Mouse (Mus musculus) liver, adult 2 months (tissue): ENCODE results near the gene Nfkbid. TPM values are rescaled to one million over a fixed set of nuclear protein-coding genes. Genes with fewer than 3 reads are reported as not detected.

Source experiments
- DNase-seq: peaks from one replicate; pipeline ENCODE4 v3.0.0-alpha.2; 2011; ENCODE audit warnings: low read depth, low spot score; ENCODE audit errors: extremely low read depth
- H3K27ac ChIP-seq: fragments of 200-500 bp; replicated peaks from 2 replicates; pipeline ENCODE4 v1.5.1; 2012; ENCODE audit warnings: low read depth, mild to moderate bottlenecking, control low read depth, inconsistent platforms, low read length; ENCODE audit not compliant: insufficient read depth
- H3K27me3 ChIP-seq: fragments of 200-500 bp; 2 replicates; pipeline ENCODE4 v1.6.1; 2012; ENCODE audit warnings: mild to moderate bottlenecking, moderate library complexity, low read length, inconsistent platforms; ENCODE audit not compliant: control insufficient read depth, insufficient read depth
- H3K36me3 ChIP-seq: fragments of 200-500 bp; 2 replicates; pipeline ENCODE4 v1.6.1; 2012; ENCODE audit warnings: low read length, inconsistent platforms; ENCODE audit not compliant: control insufficient read depth, insufficient read depth
- H3K4me1 ChIP-seq: fragments of 200-500 bp; 2 replicates; pipeline ENCODE4 v1.6.1; 2011; ENCODE audit warnings: low read length; ENCODE audit not compliant: control insufficient read depth, insufficient read depth
- H3K4me3 ChIP-seq: fragments of 200-500 bp; 2 replicates; pipeline ENCODE4 v1.5.1; 2011; ENCODE audit warnings: low read depth, mild to moderate bottlenecking, control low read depth, low read length, moderate library complexity; ENCODE audit not compliant: insufficient read depth
- H3K79me2 ChIP-seq: fragments of 200-500 bp; 2 replicates; pipeline ENCODE4 v1.6.1; 2012; ENCODE audit warnings: inconsistent platforms, mild to moderate bottlenecking, low read length, moderate library complexity; ENCODE audit not compliant: control insufficient read depth, insufficient read depth
- H3K9ac ChIP-seq: fragments of 200-500 bp; 2 replicates; pipeline ENCODE4 v1.6.1; 2012; ENCODE audit warnings: low read depth, mild to moderate bottlenecking, control low read depth, inconsistent platforms, low read length
- CTCF ChIP-seq: fragments of 200-500 bp; IDR thresholded peaks from 2 replicates; pipeline ENCODE4 v1.5.1; 2011; ENCODE audit warnings: low read depth, low read length, control low read depth
- POLR2A ChIP-seq: fragments of 200-500 bp; IDR thresholded peaks from 2 replicates; pipeline ENCODE4 v1.6.1; 2011; ENCODE audit warnings: low read length, control low read depth; ENCODE audit not compliant: insufficient read depth; ENCODE audit errors: extremely low read depth
- WGBS: fragments of 180-500 bp; shearing (Covaris S2); methylation state at CpG from one replicate; pipeline ENCODE4 v1.1.7; 2018; 5-methylcytosine and 5-hydroxymethylcytosine counted together
- polyA plus RNA-seq: library from polyadenylated mRNA; depleted of rRNA; stranded (reverse); fragments of >200 nt; gene quantifications from 2 replicates; pipeline ENCODE4 v1.2.3, GENCODE M21; 2012
- total RNA-seq: library from RNA; depleted of rRNA; stranded (reverse); fragments of >200 nt; gene quantifications from 2 replicates; pipeline ENCODE4 v1.2.3, GENCODE M21; 2014

Gene Nfkbid
- total and polyA plus RNA-seq, 2 experiments, result 0.55 to 0.92 TPM

DNA sequence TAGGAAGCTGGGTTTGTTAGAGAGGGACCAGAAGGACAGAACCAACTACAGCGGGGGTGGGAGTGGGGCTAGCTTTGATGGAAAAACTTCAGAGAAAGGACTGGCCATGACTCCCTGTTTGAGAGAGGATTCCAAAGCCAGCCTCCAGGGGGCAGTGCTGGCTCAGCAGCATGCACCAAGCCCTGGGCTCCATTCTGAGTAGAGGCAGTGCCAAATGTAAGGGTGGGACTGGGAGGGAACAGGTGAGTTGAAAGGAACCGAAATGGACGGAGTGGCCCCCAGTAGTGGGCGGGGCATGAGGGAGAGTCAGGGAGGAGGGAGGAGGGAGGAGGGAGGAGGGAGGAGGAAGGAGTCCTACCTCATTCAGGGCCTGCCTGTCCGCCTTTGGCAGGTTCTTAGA is 19.2 kb downstream of the Nfkbid start:
- Histone ChIP-seq H3K9ac (no peak overlapping the region), H3K27me3 (peaks cover 8% of the 10 kb centered on the region), H3K79me2 (no peaks in the 10 kb centered on the region), H3K4me1 (no peaks in the 10 kb centered on the region), H3K4me3 (no peak overlapping the region), H3K36me3 (no peaks in the 10 kb centered on the region), H3K27ac (no peak overlapping the region)
- 31% methylated on average over 5 of the region's 5 CpGs for WGBS
- DNase-seq, result peak; percentile 32
- TF ChIP-seq POLR2A (no peak), CTCF (peak; percentile 94)

DNA sequence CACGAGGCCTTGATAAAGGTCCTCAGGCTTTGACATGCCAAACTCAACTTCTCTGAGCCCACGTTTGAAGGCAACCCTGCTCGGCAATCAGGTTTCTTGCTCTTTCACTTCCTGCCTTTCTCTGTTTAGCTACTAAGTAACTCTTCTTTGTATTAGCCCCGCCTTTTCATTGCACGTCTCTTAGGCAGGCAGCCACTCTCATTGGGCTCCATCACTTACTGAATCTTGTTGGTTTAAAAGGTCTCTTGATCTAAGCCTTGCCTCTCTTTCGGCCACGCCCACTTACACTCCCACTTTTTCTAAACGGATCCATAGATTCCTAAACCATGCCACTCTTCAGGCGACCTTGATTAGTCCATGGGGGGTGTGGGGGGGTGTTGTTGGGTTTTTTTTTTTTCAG is 22.2 kb downstream of the Nfkbid start:
- TF ChIP-seq POLR2A, result no peak
- TF ChIP-seq CTCF, result no peak
- H3K9ac ChIP-seq, result no peak overlapping the region
- H3K4me1 ChIP-seq, result no peaks in the 10 kb centered on the region
- no peak overlapping the region for H3K27ac ChIP-seq
- 39% methylated on average over 9 of the region's 9 CpGs for WGBS
- H3K27me3 ChIP-seq, result peaks cover 11% of the 10 kb centered on the region
- H3K79me2 ChIP-seq, result no peaks in the 10 kb centered on the region
- H3K36me3 ChIP-seq, result no peaks in the 10 kb centered on the region
- H3K4me3 ChIP-seq, result no peak overlapping the region
- DNase-seq, result no peak

DNA sequence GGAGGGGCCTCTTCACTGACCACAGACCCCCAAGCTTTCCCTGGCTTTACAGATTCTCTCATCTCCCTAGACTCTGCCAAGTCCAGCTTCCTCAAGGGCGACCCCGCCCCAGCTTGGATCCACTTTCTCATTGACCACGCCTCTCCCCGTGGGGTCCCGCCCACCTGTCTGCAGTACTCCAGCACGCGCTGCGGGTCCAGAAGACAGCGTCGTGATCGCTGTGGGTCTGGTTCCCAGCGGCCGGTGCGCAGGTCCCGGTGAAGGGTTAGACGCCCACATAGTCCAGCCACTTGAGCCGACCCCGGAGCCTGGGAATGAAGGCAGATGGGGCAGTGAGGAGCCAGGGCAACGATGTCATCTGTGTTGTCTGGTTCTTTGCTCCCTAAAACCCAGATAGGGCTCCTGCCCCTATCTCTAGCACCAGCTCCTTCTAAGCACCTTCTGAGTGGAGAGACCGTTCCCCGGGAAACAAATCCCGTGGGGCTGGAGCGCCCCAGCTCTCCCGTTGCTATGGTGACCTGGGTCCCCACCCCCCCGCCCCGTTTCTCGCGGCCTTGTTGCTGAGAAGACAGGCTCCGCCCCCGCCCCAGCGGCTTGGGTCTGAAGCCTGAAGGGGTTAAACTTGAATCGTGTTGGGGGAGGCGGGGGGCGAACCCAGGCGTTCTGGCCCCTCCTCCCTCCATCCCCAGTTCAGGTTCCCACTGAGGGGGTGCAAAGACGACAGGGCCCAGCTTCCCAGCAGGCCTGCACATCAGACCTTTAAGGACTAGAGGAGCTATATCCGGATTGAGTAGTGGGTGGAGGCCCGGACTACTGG is 22.8 kb downstream of the Nfkbid start:
- no peaks in the 10 kb centered on the region for H3K4me1 ChIP-seq
- H3K4me3 ChIP-seq, result no peak overlapping the region; the same call in 1 of the 2 replicates
- DNase-seq, result no peak
- H3K36me3 ChIP-seq, result no peaks in the 10 kb centered on the region
- H3K79me2 ChIP-seq, result no peaks in the 10 kb centered on the region
- no peak for TF ChIP-seq POLR2A
- TF ChIP-seq CTCF, result no peak
- H3K27ac ChIP-seq, result no peak overlapping the region
- WGBS, result 2% methylated on average over 38 of the region's 38 CpGs
- no peak overlapping the region for H3K9ac ChIP-seq
- H3K27me3 ChIP-seq, result peaks cover 11% of the 10 kb centered on the region

DNA sequence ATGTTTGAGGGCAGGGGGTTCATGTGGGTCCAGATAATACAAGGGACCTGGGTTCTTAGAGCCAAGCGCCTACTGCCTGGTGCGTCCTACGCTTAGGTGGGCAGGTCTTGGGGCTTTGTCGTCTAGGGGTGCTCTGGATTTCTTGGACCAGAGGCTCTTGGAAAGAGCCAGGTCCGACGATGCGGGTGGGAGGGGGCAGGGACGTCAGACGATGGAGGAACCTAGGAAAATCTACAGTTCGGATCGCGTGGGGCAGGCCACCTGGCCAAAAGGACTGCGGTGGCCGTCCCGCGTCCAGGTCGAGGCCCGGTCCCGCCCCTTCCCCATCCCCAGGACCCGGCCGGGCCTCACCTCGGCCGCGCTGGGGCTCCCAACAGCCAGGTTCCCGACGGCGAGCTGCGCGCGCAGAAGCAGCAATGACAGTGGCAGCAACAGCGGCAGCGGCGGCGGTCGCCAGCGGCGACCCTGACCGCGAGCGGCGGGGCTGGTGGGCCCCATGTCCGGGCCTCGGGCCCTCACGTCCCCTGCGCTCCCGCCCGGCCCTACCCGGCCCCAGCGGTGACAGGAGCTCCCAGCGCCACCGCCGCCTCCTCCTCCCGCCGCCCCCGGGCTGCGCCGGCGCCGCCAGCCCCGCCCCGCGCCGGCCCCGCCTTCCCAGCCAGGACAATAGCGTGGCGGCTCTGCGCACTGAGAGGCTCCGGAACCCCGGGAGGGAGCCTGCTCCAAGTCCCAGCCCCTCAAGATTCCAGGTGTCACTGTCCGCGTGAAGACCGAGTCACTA is 23.6 kb downstream of the Nfkbid start, which contains the start of gene Aplp1:
Gene Aplp1 (minus strand): TSS at position 565 of the 781 bp plus-strand sequence.
- no peak for TF ChIP-seq POLR2A
- TF ChIP-seq CTCF, result no peak
- Histone ChIP-seq H3K27me3 (peaks cover 11% of the 10 kb centered on the region), H3K36me3 (no peaks in the 10 kb centered on the region), H3K9ac (peak within 1 kb of the TSS; percentile 53), H3K4me3 (peak within 1 kb of the TSS; percentile 56; the same call in 1 of the 2 replicates), H3K27ac (no peak within 1 kb of the TSS), H3K4me1 (no peaks in the 10 kb centered on the region), H3K79me2 (no peaks in the 10 kb centered on the region)
- DNase-seq, result no peak
- 2% methylated on average over 49 of the region's 72 CpGs for WGBS

DNA sequence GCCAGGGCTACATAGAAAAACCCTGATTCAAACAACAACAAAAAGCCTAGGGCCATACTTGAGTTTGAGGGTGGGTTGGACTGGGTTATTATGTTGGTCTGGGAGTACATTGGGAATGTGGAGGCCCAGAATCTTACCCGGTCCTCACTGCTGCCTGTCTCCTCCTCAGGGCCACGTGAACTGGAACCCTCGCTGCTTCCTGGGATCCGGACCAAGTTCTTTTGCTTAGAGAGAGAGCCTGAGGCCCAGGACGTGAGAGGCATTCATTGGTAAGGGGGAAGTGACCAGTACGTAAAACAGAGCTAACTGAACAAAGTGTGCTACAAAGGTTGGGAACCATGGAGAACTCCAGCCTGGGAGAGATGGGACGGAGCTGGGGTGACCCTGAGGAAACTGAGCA is 28.7 kb downstream of the Nfkbid start:
- no peak overlapping the region for H3K9ac ChIP-seq
- H3K4me3 ChIP-seq, result no peak overlapping the region
- H3K27ac ChIP-seq, result no peak overlapping the region
- no peak for TF ChIP-seq POLR2A
- no peak for TF ChIP-seq CTCF
- WGBS, result 87% methylated on average over 7 of the region's 7 CpGs
- H3K79me2 ChIP-seq, result no peaks in the 10 kb centered on the region
- peaks cover 13% of the 10 kb centered on the region for H3K27me3 ChIP-seq
- DNase-seq, result no peak
- H3K36me3 ChIP-seq, result no peaks in the 10 kb centered on the region
- H3K4me1 ChIP-seq, result peaks cover 4% of the 10 kb centered on the region; the same call in 1 of the 2 replicates
